Mouse (Mus musculus) heart, adult 2 months (tissue): ENCODE data around the gene 2810408A11Rik.

Experiments
- CTCF ChIP-seq: fragments of 200-600 bp; IDR thresholded peaks from 2 replicates; pipeline ENCODE4 v1.8.1; 2022; ENCODE audit warnings: antibody characterized with exemption, mild to moderate bottlenecking, moderate library complexity
- EP300 ChIP-seq: fragments of 200-500 bp; IDR thresholded peaks from 2 replicates; pipeline ENCODE4 v1.6.1; 2011; ENCODE audit warnings: low read depth, low read length, control low read depth; ENCODE audit not compliant: insufficient read depth
- POLR2A ChIP-seq: fragments of 200-500 bp; IDR thresholded peaks from 2 replicates; pipeline ENCODE4 v1.6.1; 2011; ENCODE audit warnings: mild to moderate bottlenecking, low read depth, low read length, control low read depth; ENCODE audit not compliant: insufficient read depth

- TF ChIP-seq CTCF (peak; percentile 61), POLR2A (no peak), EP300 (no peak)
Measured at GRCm38 (mm10) chr11:69855347-69855746, 45.4 kb downstream of the 2810408A11Rik start.
